Mouse (Mus musculus): ENCODE data around the gene Ift172.
A peak's percentile ranks its signal among the peaks of the same experiment; 100 is the strongest.

Ift172 gene

DNA sequence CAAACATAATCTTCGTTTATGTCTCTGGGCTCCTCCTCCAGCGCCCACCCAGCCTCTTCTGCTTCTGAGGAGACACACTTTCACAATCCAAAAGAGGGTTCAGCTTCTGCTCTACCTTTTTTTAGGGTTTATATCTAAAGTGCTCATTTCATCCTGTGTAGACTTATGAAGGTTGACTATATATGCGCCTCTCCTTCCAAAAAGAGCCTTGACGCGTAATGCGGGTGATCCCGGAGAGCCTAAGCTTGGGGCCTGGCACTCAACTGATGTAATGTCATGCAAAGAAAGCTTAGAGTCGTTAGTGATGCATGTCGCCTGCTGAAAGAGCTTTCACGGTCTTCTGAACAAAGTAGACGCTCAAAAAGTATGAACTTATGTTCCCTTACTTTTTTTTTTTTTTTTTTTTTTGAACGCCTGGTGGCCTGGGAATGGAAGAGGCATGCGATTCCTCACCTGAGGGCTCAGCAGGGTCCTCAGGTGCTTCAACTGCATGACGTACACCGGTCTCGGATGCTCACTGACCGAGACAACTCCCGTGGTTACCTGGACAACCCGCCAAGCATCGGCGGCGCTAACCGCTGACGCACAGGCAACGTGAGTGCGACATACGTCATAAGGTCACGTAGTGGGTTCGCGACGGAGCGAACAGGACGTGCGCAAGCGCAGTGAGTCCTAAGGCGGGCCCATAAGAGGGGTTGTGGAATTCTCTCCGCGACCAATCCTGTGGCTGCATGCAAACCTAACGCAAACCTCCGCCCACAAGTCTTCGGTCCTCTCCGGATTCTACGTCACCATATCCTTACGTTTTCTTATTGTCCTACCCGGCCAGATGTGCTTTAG lies at the start of gene Ift172:
Ift172 (minus strand) TSS at position 596 of the 840 bp plus-strand sequence.
- DNase-seq (ENCODE audit: low spot score) = peak; percentile 99

DNA sequence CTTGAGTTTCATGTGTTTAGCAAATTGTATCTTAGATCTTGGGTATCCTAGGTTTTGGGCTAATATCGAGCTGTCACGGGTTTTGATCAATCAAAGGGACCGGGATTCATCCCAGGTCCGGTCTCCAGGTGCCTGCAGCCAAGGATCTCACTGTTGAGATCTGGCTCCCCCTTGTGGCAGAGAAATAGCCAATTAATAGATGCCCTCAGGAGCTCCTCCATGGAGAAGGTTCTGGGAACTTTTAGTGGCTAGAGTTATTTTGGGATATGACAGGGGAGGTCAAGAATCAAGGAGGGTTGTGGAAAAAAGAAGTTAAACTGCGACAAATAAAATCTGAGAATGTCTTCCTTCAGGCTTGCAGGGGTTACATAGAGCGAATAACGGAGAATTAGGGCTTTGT lies 37.3 kb upstream of the Ift172 start:
- peak; percentile 80 for DNase-seq (ENCODE audit: low spot score)

DNA sequence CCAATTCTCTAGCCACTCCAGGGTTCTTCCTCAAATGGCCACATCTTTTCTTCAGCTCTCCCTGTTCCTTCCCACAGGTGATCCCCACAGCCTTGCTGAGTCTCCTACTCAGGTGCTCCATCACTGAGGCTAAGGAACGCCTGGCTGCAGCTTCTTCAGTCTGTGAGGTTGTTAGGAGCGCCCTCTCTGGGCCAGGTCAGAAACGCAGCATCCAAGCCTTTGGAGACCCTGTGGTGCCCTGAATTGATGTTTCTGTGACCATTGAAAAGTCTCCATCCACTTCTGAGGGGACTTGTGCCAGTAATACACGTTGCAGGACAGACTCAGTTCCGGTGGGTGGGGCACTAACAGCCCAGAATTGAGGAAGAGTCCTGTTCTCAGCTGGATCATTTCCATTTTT lies 35.9 kb upstream of the Ift172 start:
- DNase-seq (ENCODE audit: low spot score) = peak; percentile 26

DNA sequence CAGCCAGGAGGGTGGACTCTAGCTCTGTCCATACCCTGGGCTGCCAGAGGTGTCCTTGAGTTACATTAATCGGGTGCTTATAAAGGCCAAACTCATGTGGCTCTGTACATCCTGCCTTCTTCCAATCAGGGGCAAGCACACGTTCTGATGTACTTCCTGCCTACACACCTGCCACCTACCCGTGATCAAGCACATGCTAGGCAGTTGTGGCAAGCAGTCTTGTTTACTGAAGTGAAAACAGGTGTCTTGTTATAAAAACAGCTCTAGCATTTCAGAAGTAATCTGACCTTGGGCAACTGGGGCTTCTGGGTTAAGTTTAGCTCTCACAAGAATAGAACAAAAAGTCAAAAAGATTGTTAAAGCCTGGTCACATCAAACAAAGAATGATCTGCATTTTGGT lies 33.2 kb upstream of the Ift172 start:
- DNase-seq (ENCODE audit: low spot score) = no peak

DNA sequence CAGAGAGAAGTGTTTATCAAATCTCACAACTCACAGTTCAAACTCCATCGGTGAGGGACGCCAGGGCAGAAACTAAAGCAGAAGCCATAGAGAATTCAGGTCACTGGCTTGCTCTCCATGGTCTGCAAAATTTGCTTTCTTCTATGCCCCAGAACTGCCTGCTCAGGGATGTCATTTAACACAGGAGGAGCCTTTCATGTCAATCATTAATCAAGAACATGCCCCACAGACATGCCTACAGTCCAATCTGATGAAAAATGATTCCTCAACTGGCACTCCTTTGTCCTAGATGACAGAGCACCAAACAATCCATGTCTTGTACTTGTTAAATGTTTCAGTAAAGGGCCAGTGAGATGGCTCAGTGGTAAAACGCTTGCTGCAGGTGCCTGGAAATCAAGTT lies 31.9 kb upstream of the Ift172 start:
- no peak for DNase-seq (ENCODE audit: low spot score)

DNA sequence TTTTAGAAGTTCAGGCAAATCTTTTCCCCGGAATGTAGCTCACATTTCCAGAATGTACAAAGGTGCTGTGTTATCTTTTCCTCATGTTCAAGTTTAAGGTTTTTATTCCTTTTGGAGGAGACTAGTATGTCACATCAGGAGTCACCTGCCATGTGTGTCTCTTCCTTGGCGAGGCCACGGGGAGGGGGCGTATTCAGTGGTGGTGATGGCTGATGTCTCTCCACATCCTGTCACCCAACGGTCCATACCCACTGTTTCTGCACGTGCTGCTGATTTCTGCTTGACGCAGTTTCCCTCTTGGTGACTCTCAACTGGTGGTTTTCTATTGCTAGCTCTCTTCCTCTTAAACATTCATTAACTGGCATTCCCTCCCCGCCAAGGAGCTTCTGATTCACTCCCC lies 21.9 kb upstream of the Ift172 start:
- no peak for DNase-seq (ENCODE audit: low spot score)

DNA sequence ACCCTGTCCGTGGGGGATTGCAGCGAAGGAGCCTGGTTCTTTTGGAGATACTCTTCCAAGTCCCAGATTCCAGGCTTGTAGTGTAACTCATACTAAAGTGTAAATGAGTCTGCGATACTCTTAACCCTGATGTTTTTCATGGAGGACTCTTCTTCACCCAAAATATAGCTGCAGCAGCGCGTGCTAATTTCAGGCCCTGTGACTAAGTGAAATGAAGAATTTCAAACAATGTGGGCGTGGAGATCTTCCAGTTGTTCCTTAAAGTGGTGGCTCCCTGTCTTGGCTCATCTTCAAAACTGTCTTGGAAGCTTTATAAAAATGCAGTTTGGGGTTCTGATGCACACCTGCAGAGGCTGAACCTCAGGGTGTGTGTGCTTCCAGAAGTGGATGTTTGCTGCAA lies 12.2 kb upstream of the Ift172 start:
- DNase-seq (ENCODE audit: low spot score) = no peak

DNA sequence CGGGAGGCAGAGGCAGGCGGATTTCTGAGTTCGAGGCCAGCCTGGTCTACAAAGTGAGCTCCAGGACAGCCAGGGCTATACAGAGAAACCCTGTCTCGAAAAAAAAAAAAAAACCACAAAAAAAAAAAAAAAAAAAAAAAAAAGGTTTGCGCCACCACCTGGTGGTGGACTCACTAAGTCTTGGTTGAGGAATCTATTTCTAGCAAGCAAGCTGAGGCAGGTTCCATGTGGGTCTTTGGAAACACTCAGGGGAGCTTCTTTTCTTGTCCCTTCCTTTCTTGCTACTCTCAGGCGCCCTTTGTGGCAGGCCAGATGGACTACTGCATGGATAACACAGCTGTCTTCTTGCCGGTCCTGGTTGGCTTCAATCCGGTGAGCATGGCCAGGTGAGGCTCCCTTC lies 10.9 kb upstream of the Ift172 start:
- no peak for DNase-seq (ENCODE audit: low spot score)

DNA sequence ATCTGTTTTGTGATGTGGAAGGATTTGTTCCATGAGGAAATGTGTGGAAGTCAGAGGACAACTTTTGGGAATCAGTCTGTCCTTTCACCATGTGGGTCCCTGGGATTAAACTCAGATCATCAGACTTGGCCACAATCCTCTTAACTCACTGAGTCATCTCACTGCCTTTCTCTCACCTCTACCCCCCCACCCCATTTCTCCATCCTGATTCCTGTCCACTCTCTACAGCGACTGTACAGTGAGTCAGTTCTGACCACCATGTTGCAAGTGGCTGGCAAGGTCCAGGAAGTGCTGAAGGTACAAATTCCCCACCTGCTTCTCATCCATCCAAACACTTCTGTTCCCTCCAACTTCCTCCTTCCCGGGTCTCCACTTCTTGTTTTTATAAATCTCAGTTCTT lies 7.6 kb upstream of the Ift172 start:
- no peak for DNase-seq (ENCODE audit: low spot score)

DNA sequence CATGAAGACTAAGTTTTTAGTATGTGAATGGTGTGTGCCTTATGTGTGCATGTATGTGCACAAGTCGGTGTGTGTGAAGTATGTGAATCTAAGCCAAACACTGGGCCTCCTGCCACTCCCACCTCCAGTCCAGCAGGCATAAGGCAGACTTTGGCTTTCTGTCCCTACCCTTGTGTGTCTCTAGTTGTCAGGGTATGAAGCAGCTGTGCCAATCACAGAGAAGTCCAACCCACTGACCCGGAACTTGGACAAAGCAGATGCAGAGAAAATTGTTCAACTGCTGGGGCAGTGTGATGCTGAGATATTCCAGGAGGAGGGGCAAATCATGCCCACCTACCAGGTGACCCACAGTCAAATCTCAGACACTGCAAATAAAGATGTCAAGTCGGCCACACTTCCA lies 7.1 kb upstream of the Ift172 start:
- no peak for DNase-seq (ENCODE audit: low spot score)

DNA sequence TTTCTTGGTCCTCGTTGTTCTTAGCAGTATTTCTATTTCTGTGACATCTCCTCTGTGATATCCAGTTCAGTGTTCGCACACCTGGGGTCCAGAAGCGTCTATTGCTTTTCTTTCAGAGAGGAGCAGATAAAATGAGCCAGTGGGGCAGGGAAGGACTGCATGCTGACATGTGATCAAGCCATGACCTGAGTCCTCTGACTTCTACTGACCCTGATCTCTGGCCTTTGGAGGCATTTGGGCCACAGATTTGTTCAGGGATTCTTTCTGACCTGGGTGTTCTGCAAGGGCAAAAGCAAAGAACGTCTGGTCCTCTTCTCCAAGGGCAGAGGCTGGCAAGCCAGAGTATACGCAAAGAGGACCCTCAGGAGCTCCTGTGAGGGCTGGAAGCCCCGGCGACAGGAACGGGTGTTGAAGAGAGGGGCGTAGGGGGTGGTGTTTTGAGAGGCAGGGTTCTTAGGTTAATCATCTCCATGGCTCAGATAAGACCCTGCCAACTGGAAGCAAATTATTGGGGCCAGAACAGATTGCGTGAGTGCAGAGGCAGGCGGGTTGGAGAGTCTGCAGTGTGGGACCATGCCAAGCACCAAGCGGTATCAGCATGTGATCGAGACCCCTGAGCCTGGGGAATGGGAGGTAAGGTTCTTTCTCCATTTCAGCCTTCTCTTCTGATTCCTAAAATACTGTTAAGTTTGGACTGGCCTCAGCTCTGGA lies 6.3 kb upstream of the Ift172 start, which contains the start of gene Gckr:
Gckr (plus strand) TSS at position 397 of the 711 bp plus-strand sequence.
- DNase-seq (ENCODE audit: low spot score) = no peak

DNA sequence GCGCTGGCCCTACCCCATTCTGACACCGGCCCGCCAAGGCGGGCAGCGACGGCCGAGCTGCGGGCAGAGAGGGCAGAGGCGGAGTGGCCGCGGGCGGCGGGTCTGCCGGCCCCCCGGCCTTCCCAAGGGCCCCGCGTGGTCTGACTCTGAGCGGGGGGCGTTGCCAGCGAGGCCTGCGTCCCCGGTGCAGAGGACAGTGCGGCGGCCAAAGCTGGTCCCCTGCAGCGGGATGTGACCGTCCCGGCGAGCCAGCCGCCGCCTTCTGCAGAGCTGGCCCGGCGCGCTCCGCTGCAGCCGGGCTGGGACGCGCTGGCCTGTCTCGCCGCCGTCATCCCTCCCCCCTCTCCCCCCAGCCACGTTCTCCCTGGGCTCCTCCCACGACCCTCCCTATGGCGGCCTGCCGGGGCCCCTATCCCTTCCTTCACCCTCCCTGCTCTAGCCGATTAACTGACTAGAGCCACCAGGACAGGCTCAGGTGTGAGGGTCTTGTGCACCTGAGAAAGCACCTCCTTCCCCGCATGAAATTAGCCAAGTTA lies 4.8 kb upstream of the Ift172 start, which contains the start of gene Fndc4:
Fndc4 (minus strand) TSS at position 475 of the 536 bp plus-strand sequence.
- DNase-seq (ENCODE audit: low spot score) = peak; percentile 83

DNA sequence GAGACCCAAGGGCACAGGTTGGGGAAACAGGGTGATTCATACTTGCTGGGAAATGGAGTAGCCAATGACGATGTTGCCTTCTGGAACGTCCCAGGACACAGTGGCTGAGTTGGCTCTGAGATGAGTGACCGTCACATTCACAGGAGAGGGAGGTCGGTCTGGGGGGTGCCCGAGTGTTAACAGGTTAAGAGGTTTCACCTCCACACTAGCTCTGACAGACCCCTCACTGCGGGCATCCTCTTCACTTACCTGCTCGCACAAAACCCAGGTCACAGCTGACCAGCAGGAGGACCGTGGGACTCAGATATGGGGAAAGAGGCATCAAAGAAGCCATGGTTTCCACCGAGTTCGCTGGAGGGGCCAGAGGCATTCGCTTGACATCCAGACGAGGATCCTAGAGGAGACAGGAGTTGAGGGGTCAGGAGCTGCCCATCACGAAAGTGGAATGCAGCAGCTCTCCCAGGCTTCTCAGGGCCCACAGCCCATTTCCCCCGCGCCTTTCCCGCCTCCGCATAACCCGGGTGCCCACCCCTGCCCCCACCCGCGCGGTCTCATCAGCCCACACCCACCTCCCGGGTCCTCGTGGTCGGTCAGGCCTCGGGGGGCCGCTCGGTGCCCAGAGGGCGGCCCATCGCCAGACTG lies 4.2 kb upstream of the Ift172 start:
- DNase-seq (ENCODE audit: low spot score) = peak; percentile 29

DNA sequence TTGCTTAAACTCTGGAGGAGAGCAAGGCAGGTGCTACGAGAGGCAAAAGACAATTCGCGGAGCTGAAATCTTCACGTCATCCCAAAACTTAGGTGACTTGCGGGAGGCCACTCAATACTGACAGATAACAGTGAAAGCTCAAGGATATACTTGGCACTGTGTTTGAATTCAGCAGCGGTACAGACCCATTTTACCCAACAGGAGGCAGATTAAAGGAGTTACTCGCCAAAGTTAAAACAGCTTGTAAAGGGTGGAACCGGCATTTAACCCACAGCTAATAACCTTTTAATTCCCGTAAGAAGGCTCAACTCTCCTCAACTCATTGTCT lies 409 bp upstream of the Ift172 start:
- no peak for DNase-seq (ENCODE audit: low spot score)

DNA sequence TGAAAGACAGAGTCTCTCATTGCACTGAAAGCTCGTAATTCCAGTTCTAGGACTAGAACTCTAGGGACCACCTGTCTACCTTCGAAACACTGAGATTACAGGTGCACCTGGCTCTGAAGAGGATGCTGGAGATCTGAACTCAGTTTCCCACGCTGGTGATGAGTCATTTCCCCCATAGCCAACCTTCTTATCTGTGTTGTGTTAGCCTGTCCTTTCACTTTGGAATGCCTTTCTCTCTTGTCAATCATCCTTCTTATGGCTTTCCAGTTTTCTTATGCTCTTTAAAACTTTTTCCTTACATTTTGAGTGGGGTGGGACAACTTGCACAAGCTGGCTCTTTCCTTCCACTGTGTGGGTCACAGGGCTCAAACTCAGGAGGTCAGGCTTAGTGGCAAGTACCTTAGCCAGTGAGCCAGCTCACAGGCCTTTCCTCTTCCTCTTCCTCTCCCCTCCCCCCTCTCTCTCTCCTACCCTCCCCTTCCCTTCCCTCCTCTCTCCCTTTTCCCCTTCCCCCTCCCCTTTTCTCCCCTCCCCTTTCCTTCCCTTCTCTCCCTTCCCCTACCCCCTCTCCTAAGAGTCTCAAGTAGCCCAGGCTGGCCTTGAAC lies 1.2 kb downstream of the Ift172 start:
- no peak for DNase-seq (ENCODE audit: low spot score)

DNA sequence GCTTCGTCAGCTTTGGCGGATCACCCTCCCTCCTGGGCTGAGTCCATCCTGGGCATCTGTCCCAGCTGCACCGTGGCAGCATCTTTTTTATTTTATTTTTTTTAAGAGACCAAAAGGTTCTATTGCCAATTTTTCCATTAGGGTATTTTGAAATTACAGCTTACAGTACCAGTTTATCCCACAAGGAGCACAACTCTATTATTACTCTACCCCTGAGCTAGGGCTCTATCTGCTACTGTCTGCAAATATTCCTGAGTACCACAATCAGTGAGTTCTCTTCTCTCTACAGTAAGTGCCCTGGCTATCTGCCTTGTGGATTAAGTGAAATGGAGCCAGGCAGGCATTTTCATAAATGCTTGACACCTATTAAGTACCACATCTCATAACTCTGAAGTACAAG lies 2.3 kb downstream of the Ift172 start:
- DNase-seq (ENCODE audit: low spot score) = no peak

DNA sequence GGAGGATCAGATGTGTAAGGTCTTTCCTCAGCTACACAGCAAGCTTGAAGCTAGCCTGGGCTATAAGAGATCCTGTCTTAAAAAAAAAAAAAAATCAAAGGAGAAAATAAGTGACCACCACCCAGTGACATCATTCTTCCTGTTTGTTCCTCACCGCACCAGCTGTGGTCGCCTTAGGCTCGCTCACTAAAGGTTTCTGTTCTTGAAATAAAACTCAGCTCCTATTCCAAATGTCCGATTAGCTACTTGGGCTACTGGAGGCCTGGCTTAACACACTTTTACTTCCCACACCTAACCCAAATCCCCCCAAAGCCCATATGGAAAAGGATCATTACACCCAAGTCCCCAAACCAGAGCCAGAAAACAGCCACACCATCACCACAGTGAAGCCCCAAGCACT lies 2.7 kb downstream of the Ift172 start:
- no peak for DNase-seq (ENCODE audit: low spot score)

DNA sequence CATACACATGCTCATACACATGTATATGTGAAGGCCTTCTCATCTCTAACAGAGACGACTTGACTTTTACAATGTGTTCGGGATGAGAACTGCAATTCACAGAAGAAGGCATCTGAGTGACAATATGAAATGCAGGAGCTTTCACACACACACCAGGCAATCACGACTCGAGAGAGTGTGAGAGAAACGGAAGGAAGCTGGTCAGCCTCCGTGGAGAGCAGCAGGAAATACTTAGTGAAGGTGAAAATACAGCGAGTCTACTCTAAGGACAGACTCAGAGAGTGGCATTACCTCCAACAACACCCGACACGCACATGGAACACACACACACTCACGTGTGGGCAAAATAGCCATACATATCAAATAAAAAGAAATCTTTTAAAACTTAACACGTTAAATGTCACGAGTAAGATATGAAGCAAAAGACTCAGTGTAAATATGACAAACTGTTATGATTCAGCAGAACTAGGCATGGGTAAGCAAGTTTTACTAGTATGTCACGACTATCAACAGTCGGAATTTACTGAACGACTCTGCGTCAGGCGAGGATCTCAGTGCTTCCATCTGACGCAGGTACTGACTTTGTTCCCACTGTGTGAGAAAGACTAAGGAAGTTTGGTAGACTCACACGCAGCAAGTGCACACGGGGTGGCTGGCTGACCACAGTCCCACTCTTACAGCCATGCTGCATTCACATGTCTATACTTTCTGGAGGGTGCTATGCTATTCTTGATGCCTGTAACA lies 11.5 kb downstream of the Ift172 start:
- no peak for DNase-seq (ENCODE audit: low spot score)

DNA sequence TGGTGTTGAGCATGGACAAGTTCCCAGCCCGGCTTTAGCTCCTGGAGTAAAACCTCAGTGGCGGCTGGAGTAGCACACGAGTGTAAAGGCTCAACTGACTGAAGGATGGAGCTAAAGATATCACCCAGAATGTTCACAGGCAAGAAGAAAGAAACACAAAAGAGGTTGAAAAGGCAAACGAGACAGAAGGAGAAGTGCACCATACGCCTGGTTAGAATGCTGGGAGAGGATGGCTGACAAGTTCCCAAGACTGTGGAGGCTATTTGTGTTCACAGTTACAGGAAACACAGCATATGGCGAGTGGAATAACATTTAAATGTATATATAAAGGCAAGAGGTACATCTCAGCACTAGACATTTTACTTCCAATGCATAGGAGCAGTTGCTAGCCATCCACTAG lies 17.9 kb downstream of the Ift172 start:
- DNase-seq (ENCODE audit: low spot score) = no peak

DNA sequence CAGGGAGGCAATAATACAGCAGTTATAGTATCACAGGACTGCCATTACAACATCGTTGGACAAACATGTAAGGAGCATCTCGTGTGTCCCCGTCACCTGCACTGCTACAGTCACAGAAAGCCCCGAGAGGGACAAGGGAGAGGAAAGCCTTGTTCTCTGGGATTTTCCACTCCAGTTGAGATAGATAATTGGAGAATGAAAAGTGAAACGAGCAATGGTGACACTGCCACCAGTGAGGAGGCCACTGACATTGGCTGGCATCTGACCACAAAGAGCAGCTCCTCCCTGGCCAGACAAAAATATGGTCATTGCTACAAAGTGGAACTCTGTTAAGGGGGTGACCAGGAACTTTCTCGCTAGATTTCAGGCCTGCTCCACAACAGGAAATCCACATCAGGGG lies 23.2 kb downstream of the Ift172 start:
- DNase-seq (ENCODE audit: low spot score) = no peak

DNA sequence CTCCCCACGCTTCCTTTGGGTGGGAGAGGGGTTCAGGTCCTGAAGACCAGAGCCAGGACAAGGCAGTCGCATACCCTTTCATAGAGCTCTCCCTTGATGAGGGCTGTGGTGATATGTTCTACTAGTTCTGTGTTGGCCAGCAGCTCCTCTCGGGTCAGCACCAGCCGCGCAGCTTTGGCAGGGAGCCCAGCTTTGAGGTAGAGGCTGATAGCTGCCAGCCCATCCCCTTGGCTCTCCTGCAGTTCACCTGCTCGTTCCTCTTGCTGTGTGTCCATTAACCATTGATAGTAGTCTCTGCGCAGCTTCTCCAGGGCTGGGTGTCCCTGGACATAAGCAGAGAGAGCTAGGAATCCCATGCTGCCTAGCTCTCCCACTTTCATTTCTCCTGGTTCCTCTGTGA lies 24.8 kb downstream of the Ift172 start:
- no peak for DNase-seq (ENCODE audit: low spot score)

DNA sequence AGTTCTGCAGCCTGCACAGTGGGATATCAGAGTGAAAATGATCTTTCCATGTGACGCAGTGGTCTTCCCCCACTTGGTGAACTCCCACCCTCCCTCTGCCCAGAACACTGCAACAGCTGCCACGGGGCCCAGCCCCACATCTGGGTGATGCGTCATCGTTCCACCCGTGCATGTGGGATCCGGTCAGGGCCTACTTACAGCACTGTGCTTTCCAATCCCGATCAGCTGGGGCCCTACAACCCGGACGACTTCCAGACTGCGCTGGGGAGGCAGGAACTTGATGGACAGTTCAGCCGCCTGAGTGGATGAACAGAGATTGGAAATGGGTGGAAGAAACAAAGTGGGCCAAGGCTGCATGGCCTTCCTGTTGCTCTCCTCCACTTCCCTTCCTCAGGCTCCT lies 33.3 kb downstream of the Ift172 start:
- DNase-seq (ENCODE audit: low spot score) = no peak

Data from embryo, embryonic 10.5 days (tissue).